Mouse (Mus musculus) heart, embryonic 10.5 days (tissue): ENCODE results near the gene Crebl2. TPM values are rescaled to one million over a fixed set of nuclear protein-coding genes. Genes with fewer than 3 reads are reported as not detected.
A peak's percentile ranks its signal among the peaks of the same experiment; 100 is the strongest.

Experiments
- DNase-seq: peaks from one replicate; pipeline ENCODE4 v3.0.0-alpha.2; 2017; ENCODE audit warnings: low spot score
- H3K27ac ChIP-seq: fragments of 300-500 bp; sonication (generic); 2 replicates; pipeline ENCODE4 v1.5.1; 2016; ENCODE audit warnings: mild to moderate bottlenecking
- H3K27me3 ChIP-seq: fragments of 300-500 bp; sonication (generic); 2 replicates; pipeline ENCODE4 v1.6.1; 2016; ENCODE audit warnings: mild to moderate bottlenecking; ENCODE audit not compliant: poor library complexity, insufficient read depth, severe bottlenecking
- H3K36me3 ChIP-seq: fragments of 300-500 bp; sonication (generic); 2 replicates; pipeline ENCODE4 v1.6.1; 2016; ENCODE audit warnings: mild to moderate bottlenecking, moderate library complexity
- H3K4me1 ChIP-seq: fragments of 300-500 bp; sonication (generic); 2 replicates; pipeline ENCODE4 v1.6.1; 2016; ENCODE audit warnings: mild to moderate bottlenecking
- H3K4me3 ChIP-seq: fragments of 300-500 bp; sonication (generic); 2 replicates; pipeline ENCODE4 v1.5.1; 2016; ENCODE audit warnings: mild to moderate bottlenecking, moderate library complexity
- H3K9me3 ChIP-seq: fragments of 300-500 bp; sonication (generic); 2 replicates; pipeline ENCODE4 v1.6.1; 2016; ENCODE audit warnings: mild to moderate bottlenecking, moderate library complexity
- WGBS: fragments of 180-500 bp; shearing (Covaris S2); methylation state at CpG from one replicate; pipeline ENCODE4 v1.1.7; 2016; 5-methylcytosine and 5-hydroxymethylcytosine counted together
- polyA plus RNA-seq: library from polyadenylated mRNA; unstranded; fragments of >200 nt; fragmentation: Nextera tagmentation; extraction: Ambion mirVana; gene quantifications from 2 replicates; pipeline ENCODE4 v1.2.1, GENCODE M21; 2016

Crebl2 gene
- polyA plus RNA-seq, 1 experiment from 2014 or later, result 1.0 TPM

GRCm38 (mm10) chr6:134885515-134885914, 55.6 kb downstream of the Crebl2 start:
- Histone ChIP-seq H3K9me3 (no peaks in the 10 kb centered on the region), H3K4me3 (no peak overlapping the region), H3K4me1 (peaks cover 22% of the 10 kb centered on the region), H3K27ac (no peak overlapping the region), H3K27me3 (no peaks in the 10 kb centered on the region), H3K36me3 (no peaks in the 10 kb centered on the region)
- WGBS, result 91% methylated on average over 2 of the region's 2 CpGs
- DNase-seq, result no peak

DNA sequence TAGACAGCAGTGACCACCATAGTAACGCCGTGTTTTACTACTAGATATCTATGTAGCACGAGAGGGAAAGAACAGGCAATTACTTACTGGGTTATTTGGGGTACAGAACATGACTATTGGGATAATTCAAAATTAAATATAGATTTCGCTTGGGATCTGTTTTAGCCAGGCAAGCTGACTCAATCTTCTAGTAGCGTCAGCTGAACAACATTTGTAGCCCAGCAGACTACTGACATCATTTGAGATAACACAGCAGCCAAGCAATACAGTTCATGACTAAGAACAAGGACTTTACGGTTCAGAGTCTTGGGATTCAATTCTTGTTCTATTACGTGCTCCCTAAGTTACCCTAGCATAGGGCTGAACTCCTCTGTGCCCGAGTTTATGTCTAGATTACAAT, 56.5 kb downstream of the Crebl2 start:
- H3K27me3 ChIP-seq, result no peaks in the 10 kb centered on the region
- H3K27ac ChIP-seq, result no peak overlapping the region
- no peak overlapping the region for H3K4me3 ChIP-seq
- 77% methylated on average over 8 of the region's 8 CpGs for WGBS
- no peaks in the 10 kb centered on the region for H3K9me3 ChIP-seq
- H3K36me3 ChIP-seq, result no peaks in the 10 kb centered on the region
- DNase-seq, result no peak
- peaks cover 14% of the 10 kb centered on the region for H3K4me1 ChIP-seq

- H3K9me3 ChIP-seq, result no peaks in the 10 kb centered on the region
- no peaks in the 10 kb centered on the region for H3K27me3 ChIP-seq
- no peak for DNase-seq
- no peak overlapping the region for H3K27ac ChIP-seq
- WGBS, result 46% methylated on average over 5 of the region's 5 CpGs
- H3K4me3 ChIP-seq, result peak overlapping the region; percentile 51
- peaks cover 14% of the 10 kb centered on the region for H3K4me1 ChIP-seq
- no peaks in the 10 kb centered on the region for H3K36me3 ChIP-seq
Observed at GRCm38 (mm10) chr6:134887008-134887407, 57.1 kb downstream of the Crebl2 start.

DNA sequence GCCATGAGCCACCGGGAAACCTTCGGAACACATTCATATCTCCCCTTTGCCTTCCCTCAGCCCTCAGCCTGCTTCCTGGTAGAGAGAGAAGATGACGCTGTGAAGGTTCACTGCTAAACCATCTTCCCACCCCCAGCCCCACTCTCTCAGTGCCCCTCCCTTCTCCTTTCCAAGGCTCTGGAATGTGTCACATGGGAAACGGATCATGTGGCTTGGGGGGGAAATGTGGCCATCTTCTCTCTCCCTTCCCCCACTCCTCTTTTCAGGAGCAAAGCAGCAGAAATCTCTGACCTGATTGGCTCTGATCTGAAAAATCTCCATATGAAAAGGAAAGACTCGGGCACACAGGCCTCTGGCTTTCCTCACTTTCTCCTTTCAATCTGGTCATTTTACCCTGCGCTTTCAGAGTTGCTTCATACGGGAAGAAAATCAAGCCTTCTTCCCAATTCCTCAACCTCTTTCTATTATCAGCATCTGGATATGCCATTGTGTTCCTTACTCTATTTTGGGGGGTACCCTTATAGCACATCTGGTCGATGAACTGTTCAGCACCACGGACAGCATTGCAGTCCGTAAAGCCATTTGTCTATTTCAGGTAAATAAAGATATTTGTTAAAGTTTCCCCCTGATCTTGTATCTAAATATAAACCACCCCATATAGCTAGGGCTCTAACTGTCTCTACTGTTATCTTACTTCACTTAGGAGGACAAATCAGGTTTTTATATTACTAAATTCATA, 57.9 kb downstream of the Crebl2 start:
- no peaks in the 10 kb centered on the region for H3K9me3 ChIP-seq
- no peaks in the 10 kb centered on the region for H3K27me3 ChIP-seq
- DNase-seq, result no peak
- WGBS, result 1% methylated on average over 10 of the region's 10 CpGs
- 0 out of 2 replicates have a peak overlapping the region, but pooled peaks have one; percentile 3 for H3K27ac ChIP-seq
- peaks cover 14% of the 10 kb centered on the region for H3K4me1 ChIP-seq
- H3K36me3 ChIP-seq, result no peaks in the 10 kb centered on the region
- peak overlapping the region; percentile 51 for H3K4me3 ChIP-seq

GRCm38 (mm10) chr6:134888563-134889017, 58.6 kb downstream of the Crebl2 start:
- no peak overlapping the region for H3K27ac ChIP-seq
- 8% methylated on average over 4 of the region's 4 CpGs for WGBS

DNA sequence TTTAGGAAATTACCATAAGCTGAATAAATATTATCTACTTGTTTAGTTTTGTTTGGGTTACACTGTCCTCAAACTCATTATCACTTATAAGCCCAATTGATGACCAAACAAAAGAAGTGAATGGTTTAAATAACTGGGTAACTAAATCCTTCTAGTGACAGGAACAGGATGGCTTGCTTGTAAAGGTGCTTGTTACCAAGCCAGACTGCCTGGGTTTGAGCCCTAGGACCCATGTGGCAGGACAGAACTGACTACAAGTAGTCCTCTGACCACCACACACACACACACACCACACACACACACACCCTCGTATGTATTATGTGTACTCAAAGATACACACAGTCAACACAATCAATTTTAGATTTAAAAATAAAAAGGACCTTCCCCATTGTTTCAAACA, 59.8 kb downstream of the Crebl2 start:
- DNase-seq, result no peak
- H3K4me3 ChIP-seq, result no peak overlapping the region
- H3K4me1 ChIP-seq, result peaks cover 14% of the 10 kb centered on the region
- WGBS, result 63% methylated on average over 1 of the region's 1 CpGs
- no peaks in the 10 kb centered on the region for H3K36me3 ChIP-seq
- H3K27me3 ChIP-seq, result no peaks in the 10 kb centered on the region
- H3K9me3 ChIP-seq, result no peaks in the 10 kb centered on the region
- no peak overlapping the region for H3K27ac ChIP-seq

More at GRCm38 (mm10) chr6:134888563-134889017, 58.6 kb downstream of the Crebl2 start:
- Histone ChIP-seq H3K9me3 (no peaks in the 10 kb centered on the region), H3K4me1 (peaks cover 14% of the 10 kb centered on the region), H3K36me3 (no peaks in the 10 kb centered on the region), H3K4me3 (peak overlapping the region; percentile 51; the same call in 1 of the 2 replicates), H3K27me3 (no peaks in the 10 kb centered on the region)
- no peak for DNase-seq

DNA sequence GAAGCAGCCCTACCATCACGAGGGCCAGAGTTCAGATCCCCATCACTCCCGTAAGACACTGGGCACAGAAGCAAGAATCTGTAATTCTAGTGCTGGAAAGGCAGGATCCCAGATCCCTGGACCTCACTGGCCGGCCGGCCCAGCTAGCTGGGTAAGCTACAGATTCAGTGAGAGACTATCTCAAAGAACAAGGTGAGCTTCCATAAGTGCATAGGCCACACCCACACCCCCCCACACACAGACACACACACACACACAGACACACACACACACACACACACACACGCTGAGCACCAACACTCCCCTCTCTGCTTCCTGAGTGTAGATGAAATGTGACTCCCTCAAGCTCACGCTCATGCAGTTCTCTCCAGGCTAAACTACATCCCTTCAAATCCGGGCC, 60.5 kb downstream of the Crebl2 start:
- Histone ChIP-seq H3K27me3 (no peaks in the 10 kb centered on the region), H3K4me3 (no peak overlapping the region), H3K27ac (no peak overlapping the region), H3K4me1 (peaks cover 14% of the 10 kb centered on the region), H3K9me3 (no peaks in the 10 kb centered on the region), H3K36me3 (no peaks in the 10 kb centered on the region)
- 75% methylated on average over 7 of the region's 7 CpGs for WGBS
- no peak for DNase-seq

GRCm38 (mm10) chr6:134896570-134897436, 66.8 kb downstream of the Crebl2 start:
- 58% methylated on average over 15 of the region's 15 CpGs for WGBS
- Histone ChIP-seq H3K9me3 (no peaks in the 10 kb centered on the region), H3K27ac (peak overlapping the region; percentile 99), H3K4me3 (peak overlapping the region; percentile 72), H3K27me3 (no peaks in the 10 kb centered on the region), H3K36me3 (no peaks in the 10 kb centered on the region), H3K4me1 (peaks cover 8% of the 10 kb centered on the region)
- no peak for DNase-seq

GRCm38 (mm10) chr6:134897443-134898094, 67.6 kb downstream of the Crebl2 start:
- peaks cover 8% of the 10 kb centered on the region for H3K4me1 ChIP-seq
- H3K4me3 ChIP-seq, result peak overlapping the region; percentile 72
- DNase-seq, result peak; percentile 99
- H3K27me3 ChIP-seq, result no peaks in the 10 kb centered on the region
- no peaks in the 10 kb centered on the region for H3K9me3 ChIP-seq
- WGBS, result under 1% methylated on average over 38 of the region's 38 CpGs
- H3K36me3 ChIP-seq, result no peaks in the 10 kb centered on the region
- peak overlapping the region; percentile 99 for H3K27ac ChIP-seq

- H3K4me3 ChIP-seq, result peak within 1 kb of the TSS; percentile 72
- H3K4me1 ChIP-seq, result peaks cover 8% of the 10 kb centered on the region
- H3K36me3 ChIP-seq, result no peaks in the 10 kb centered on the region
- DNase-seq, result peak; percentile 96
- under 1% methylated on average over 51 of the region's 51 CpGs for WGBS
- H3K27ac ChIP-seq, result peak within 1 kb of the TSS; percentile 99
- no peaks in the 10 kb centered on the region for H3K27me3 ChIP-seq
- no peaks in the 10 kb centered on the region for H3K9me3 ChIP-seq
Observed at GRCm38 (mm10) chr6:134898095-134898965, 68.4 kb downstream of the Crebl2 start, which contains the start of gene Gpr19. TSS of gene Gpr19 (minus strand) at chr6:134898578.

- Histone ChIP-seq H3K27me3 (no peaks in the 10 kb centered on the region), H3K4me1 (no peaks in the 10 kb centered on the region), H3K27ac (no peak overlapping the region), H3K4me3 (no peak overlapping the region), H3K9me3 (no peaks in the 10 kb centered on the region), H3K36me3 (no peaks in the 10 kb centered on the region)
- WGBS, result 83% methylated on average over 4 of the region's 4 CpGs
- DNase-seq, result no peak
Observed at GRCm38 (mm10) chr6:134903368-134903767, 73.4 kb downstream of the Crebl2 start.
